Mouse (Mus musculus) spleen, embryonic (tissue): ENCODE measurements around the gene Gm21708.
"Not testable (repeated sequence)": the region's sequence is repeated elsewhere in the genome, so short reads cannot be mapped to it uniquely, and the experiment has no call there.

Experiments used
- CTCF ChIA-PET: fragments of 350-600 bp; sonication (Branson Sonifier 250); formaldehyde crosslinking; loops from one replicate; lab custom pipeline; 2022; lab: Charles Lee

Gene Gm21708

GRCm38 (mm10) chrY:3410067-3410466, at the start of gene Gm21708, which contains the start of gene Gm21704:
TSS of gene Gm21708 (minus strand) at chrY:3410167.
TSS of gene Gm21704 (minus strand) at chrY:3410167.
- CTCF ChIA-PET: not testable (repeated sequence)
